Mouse (Mus musculus) hematopoietic stem cell, adult 5-6 weeks (primary cell): ENCODE results near the gene Trim27. TPM values are rescaled to one million over a fixed set of nuclear protein-coding genes. Genes with fewer than 3 reads are reported as not detected.

ENCODE experiments used
- ATAC-seq, 2 experiments: fragments of 125-278 bp in 1 of 2; replicated peaks in 1 of 2; 2 replicates each; pipeline ENCODE4 v1.8.0; 2016 to 2017; ENCODE audit warnings: inconsistent platforms in 2 of 2, mild to moderate bottlenecking in 2 of 2, moderate number of reproducible peaks in 2 of 2, low read depth in 1 of 2, moderate TSS enrichment in 1 of 2; ENCODE audit not compliant: low FRiP score in 2 of 2, poor library complexity in 2 of 2, severe bottlenecking in 2 of 2, insufficient read depth in 1 of 2, low TSS enrichment in 1 of 2
- total RNA-seq: library from RNA; stranded (forward); fragments of 172-1452, 232-1000 nt; gene quantifications from 2 replicates; pipeline ENCODE4 v1.2.3, GENCODE M21; 2017

The Trim27 gene
- total RNA-seq, 1 experiment from 2014 or later = 162 TPM

- ATAC-seq = no peak
These were observed 19.1 kb downstream of the Trim27 start for GRCm38 (mm10) chr13:21198313-21198712.

- ATAC-seq = peak; percentile 42 to 52; a peak in 2 of 4 replicates
These were observed 20.1 kb downstream of the Trim27 start for GRCm38 (mm10) chr13:21199046-21200028.

- peak; percentile 86 to 93 for ATAC-seq
These were observed 21.1 kb downstream of the Trim27 start for GRCm38 (mm10) chr13:21200043-21200999.

- ATAC-seq = peak; percentile 67 to 69
These were observed 36.2 kb downstream of the Trim27 start for GRCm38 (mm10) chr13:21215275-21215983.

- peak in 1 of 2 experiments; percentile 29; a peak in 1 of 4 replicates for ATAC-seq
These were observed 37.5 kb downstream of the Trim27 start for GRCm38 (mm10) chr13:21216781-21217180.

GRCm38 (mm10) chr13:21221656-21222462, 42.6 kb downstream of the Trim27 start:
- peak; percentile 50 to 59 for ATAC-seq

- peak; percentile 88 to 91 for ATAC-seq
These were observed 43.3 kb downstream of the Trim27 start for GRCm38 (mm10) chr13:21222463-21223022.

- peak in 1 of 2 experiments; percentile 27; a peak in 1 of 4 replicates for ATAC-seq
These were observed 44.0 kb downstream of the Trim27 start for GRCm38 (mm10) chr13:21223242-21223655.

- ATAC-seq = no peak
These were observed 45.1 kb downstream of the Trim27 start for GRCm38 (mm10) chr13:21224376-21224775.

GRCm38 (mm10) chr13:21225206-21225605, 46.0 kb downstream of the Trim27 start:
- no peak for ATAC-seq

- ATAC-seq = no peak
These were observed 46.8 kb downstream of the Trim27 start for GRCm38 (mm10) chr13:21226031-21226430.

GRCm38 (mm10) chr13:21233732-21234705, 54.8 kb downstream of the Trim27 start:
- peak; percentile 92 to 93 for ATAC-seq

- ATAC-seq = no peak
These were observed 57.5 kb downstream of the Trim27 start for GRCm38 (mm10) chr13:21236714-21237113.

- ATAC-seq = no peak
These were observed 57.9 kb downstream of the Trim27 start for GRCm38 (mm10) chr13:21237161-21237560.

- no peak for ATAC-seq
These were observed 61.5 kb downstream of the Trim27 start for GRCm38 (mm10) chr13:21240788-21241187.
